Mouse (Mus musculus) brain, adult 2 months (tissue): ENCODE measurements around the gene Arhgef25.

ENCODE experiments used
- DNase-seq: peaks from one replicate; pipeline ENCODE4 v3.0.0; 2011; ENCODE audit warnings: low read depth, low spot score

Gene Arhgef25

DNA sequence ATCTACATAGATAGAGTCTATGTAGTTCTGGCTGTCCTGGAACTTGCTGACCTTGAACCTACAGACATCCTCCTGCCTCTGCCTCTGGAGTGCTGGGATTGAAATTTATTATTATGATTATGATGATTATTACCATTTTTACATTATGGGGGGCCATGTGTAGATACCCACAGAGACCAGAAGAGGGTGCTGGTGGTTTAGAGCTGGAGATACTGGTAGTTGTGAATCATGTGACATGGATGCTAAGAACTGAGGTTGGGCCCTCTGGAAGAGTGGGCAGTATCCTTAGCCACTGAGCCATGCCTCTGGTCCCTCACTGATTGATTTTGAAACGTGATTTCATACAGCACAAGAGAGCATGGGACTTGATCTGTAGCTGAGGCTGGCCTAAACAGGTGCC, 3.4 kb downstream of the Arhgef25 start:
- DNase-seq: no peak

DNA sequence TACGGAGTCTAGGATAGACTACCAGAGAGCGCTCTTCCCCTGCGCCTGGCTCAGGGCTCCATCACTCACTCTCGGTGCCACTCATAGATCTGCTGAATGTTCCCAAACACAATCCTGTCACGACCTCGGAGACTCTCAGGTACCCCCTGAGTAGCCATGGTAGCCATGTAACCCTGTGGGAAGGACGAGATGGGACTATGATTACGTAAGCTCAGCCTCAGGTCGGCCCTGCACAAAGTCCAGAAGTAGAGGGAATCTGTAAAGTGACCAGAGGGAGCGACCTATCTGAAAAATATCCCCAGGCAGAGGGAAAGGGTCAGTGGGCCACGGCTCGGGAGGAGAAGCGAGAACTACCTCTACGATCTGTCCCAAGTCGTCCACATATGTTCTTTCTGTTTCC, 4.4 kb downstream of the Arhgef25 start:
- DNase-seq: no peak

GRCm38 (mm10) chr10:127185101-127185500, 4.8 kb downstream of the Arhgef25 start:
- peak; percentile 82 for DNase-seq

- DNase-seq: no peak
Measured at GRCm38 (mm10) chr10:127183759-127184158, 6.1 kb downstream of the Arhgef25 start.

DNA sequence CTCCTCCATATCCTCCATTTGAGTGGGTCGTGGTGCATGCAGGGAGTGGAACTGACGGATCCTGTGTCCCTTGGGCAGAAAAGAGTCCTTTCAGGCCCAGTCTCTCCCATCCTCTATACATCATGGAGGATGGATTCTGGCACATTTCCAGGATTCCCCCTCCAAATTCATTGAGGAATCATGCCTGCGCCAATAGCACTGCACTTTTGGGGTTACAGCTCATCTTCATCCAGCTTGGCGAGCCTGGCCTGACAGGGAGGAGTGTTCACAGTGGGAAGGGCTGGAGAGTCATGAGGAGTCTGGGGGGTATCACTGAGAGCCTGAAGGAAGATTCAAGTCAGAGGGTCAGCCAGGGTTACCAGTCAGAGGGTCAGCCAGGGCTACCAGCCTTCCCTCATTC, 7.3 kb downstream of the Arhgef25 start:
- DNase-seq: no peak

DNA sequence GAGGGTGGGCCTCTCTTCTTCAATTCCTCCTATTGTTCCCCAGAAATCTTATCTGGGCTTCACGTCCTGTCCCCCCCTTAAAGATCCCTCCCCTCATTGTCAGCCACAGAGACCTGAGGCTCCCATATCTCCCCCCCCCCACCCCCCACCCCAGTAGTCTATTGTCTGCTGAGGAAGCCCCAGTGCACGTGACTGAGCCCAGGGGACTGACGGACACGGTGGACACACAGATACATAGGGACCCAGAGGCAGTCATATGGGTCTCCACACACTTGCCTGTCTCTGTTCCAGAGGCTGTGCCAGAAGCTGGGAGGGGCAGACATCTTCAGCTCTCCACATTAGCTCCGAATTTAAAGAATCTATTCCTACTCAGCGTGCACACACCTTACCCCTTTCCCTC, 8.3 kb downstream of the Arhgef25 start:
- no peak for DNase-seq

GRCm38 (mm10) chr10:127180695-127181047, 9.2 kb downstream of the Arhgef25 start:
- no peak for DNase-seq

DNA sequence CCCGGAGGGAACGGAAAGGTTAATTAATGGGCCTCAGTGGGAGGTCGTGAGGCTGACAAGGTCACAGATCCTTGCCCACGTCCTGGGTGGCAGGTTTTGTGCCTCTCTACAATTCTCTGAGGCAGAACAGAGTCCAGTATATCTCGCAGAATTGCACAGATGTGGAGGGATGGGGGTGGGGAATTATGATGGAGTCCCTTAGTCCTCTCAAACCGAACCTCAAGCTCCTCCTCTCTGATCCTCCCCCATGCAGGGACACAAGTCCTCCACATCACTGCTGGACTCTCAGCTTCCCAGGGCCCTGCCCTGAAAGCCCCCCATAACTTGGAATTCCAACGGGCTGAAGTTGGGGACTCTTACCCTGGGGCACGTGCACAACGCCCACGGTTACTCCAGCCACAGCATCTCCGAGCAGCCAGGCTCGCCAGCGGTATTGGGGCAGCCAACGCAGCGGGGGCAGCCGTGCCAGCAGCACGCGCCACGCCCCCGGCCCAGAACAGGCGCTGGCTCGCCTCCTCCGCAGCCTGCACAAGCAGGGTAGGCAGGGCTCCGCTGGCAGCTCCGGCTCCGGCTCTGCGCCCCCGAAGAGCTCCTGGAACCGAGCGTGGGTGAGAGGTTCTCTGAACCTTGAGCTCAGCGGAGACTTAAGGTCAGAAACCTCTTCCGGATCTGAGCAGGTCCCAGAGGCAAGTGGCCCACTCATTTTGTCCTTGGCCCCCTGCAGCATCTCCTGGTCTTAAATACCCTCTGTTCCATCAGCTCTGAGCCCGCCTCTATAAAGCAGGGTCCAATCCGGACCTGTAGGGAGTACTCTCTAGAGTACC, 9.8 kb downstream of the Arhgef25 start, which contains the start of gene Slc26a10:
Slc26a10 (minus strand) TSS at position 775 of the 824 bp plus-strand sequence.
- peak; percentile 61 for DNase-seq

DNA sequence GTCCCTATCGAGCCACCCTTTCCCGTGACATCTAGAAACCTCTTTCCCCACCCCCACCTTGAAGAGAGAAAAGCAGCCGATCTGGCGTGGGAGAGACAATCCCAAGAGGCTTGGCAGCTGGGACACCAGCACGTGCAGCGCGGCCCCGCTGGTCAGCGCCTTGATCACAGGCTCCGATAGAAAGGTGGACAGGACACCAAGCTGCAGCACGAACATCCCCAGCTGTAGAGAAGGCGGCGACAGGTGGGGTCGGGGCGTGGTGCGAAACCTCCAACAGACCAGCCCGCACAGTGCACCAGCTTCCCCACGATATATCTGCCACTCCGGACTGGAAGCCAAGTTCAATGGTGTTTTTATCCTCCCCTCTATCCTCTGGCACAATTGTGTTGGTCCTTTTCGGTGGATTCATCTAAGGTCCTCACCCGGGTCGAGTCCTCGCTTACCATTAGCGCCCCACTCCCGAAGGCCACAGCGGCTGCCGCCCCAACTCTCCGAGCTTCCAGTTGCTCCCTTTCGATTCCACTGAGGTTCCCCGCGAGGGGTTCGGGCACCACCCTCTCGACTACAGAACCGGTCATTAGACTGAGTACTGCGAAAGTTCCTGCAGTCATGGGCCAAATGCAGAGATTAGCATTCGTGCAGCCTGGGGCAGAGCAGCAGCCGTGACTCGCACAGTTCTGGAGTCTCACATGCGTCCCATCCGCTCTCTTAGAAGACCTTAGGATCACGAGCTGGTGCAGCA, 11.4 kb downstream of the Arhgef25 start:
- no peak for DNase-seq

- DNase-seq: peak; percentile 91
Measured at GRCm38 (mm10) chr10:127177719-127178118, 12.2 kb downstream of the Arhgef25 start.

GRCm38 (mm10) chr10:127177235-127177634, 12.6 kb downstream of the Arhgef25 start:
- no peak for DNase-seq

DNA sequence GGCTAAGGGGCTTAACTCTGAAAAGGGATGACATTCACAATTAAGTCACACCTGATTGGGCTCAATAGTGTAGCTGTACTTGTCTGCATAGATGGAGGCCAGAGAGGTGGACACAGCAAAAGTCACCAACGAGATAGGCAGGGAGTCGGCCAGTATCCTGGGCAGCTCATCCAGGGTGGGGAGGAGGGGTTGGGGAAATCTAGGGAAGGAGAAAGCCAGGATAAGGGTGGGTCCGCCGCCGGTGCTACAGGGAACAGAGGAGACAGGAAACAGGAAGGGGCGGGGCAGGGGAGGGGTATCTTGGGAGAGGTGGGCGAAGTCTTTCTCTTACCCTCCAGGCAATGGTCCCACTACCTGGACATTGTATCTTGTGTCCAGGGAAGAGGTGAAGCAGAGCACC, 13.1 kb downstream of the Arhgef25 start:
- DNase-seq: no peak

GRCm38 (mm10) chr10:127176228-127176627, 13.7 kb downstream of the Arhgef25 start:
- DNase-seq: no peak

- no peak for DNase-seq
Measured at GRCm38 (mm10) chr10:127174170-127174569, 15.7 kb downstream of the Arhgef25 start.

DNA sequence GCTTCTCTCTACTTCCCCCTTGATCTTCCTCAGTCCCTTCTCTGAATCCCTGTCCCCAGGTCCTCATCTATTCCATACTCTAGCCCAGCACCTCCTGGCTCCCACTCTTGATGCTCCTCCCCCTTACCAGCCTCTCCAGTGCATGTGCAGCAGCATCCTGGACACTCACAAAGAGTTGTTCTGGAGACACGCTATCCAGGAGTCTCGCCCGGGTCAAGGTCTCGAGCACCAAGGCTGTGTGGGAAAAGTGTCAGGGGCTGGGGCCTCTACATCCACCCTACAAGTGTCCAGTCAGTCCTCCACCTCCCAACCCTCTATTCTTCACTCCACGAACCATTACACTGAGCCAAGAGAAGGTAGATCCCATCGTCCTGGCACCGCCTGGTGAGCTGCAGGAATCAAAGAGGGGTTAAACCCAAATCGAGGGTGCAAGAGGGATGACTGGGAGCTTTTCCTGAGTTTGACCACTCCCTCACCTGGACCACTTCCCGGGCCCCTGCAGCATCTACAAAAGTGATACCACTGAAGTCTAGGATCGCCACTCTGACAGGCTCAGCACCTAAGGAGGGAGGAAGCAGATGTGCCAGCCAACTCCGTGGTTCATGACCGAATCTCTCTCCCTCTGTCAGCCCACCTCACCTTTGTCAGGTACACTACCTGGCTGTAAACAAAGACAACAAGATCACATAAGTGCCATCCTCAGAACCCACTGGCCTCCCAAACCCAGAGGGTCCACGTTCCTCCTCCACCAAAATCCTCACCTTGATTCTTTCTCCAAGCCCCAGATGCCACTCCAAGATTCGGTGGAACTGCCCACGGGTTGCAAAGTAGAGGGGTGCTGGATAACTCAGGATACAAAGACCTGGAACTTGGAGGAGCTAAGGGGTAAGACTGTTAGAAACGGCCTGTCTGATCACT, 16.5 kb downstream of the Arhgef25 start:
- DNase-seq: no peak

- no peak for DNase-seq
Measured at GRCm38 (mm10) chr10:127171631-127172200, 18.2 kb downstream of the Arhgef25 start.

DNA sequence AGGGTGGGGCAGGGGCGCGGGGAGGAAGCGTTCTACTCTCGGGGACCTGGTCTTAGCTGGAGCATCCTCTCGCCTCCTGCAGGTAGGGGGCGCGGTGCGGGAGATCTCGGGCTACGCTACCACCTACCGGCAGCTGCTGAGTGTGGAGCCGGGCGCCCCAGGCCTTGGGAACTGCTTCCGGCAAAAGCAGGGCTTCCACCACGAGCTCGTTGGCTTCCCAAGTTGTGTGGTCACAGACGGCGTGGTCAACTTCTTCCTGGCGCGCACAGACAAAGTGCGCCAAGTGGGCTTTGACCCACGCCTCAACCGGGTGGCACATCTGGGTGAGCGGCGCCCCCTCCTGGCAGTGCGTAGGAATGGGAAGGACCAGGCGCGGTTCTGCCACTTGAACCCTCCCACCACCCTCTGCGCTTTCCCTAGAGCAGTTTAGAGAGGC, 19.0 kb downstream of the Arhgef25 start:
- peak; percentile 69 for DNase-seq

DNA sequence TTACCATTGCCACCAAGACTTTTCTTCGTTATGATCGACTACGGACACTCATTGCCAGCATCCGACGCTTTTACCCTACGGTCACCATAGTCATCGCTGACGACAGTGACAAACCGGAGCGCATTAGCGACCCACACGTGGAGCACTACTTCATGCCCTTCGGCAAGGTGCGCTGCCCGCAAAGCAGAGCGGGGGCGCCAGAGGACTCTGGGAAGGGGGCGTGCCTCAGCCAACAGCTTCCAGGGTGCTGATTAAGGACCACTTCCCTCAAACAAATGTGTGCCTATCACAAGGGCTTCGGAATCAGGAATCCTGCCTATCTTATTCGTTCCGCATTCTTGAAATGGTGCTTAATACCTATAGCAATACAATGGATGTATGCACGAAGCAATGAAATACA, 19.9 kb downstream of the Arhgef25 start:
- no peak for DNase-seq

DNA sequence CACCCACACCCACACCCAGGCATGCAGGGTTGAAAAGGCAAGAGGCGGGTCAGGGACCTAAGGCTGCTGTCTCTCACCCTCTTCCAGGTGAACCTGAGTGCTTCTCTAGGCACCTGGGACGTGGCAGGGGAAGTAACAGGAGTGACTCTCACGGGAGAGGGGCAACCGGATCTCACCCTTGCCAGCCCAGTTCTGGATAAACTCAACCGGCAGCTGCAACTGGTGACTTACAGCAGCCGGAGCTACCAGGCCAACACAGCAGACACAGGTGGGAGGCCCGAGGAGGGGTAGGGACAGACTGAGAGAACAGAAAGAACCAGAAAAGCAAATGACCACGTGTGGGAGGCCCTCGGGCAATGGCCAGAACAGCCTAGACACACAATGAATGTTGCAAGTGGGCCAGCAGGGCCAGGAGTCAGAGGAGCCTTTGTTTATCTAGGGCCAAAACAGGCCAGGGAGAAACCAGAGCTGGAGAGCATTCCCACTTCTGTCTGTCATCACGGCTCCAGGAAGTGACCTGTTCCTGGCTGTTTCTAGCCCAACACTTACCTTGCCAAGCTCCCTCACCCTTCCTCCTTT, 22.2 kb downstream of the Arhgef25 start:
- DNase-seq: peak; percentile 59

GRCm38 (mm10) chr10:127166771-127167613, 22.9 kb downstream of the Arhgef25 start:
- no peak for DNase-seq
